Mouse (Mus musculus) lung, adult 2 months (tissue): Measurements from ENCODE around the gene Hist1h4a.

ENCODE experiments used
- CTCF ChIP-seq: fragments of 200-500 bp; IDR thresholded peaks from 2 replicates; pipeline ENCODE4 v1.5.1; 2011; ENCODE audit warnings: mild to moderate bottlenecking, low read length, control low read depth; ENCODE audit not compliant: insufficient read depth
- POLR2A ChIP-seq: fragments of 200-500 bp; IDR thresholded peaks from 2 replicates; pipeline ENCODE4 v1.6.1; 2011; ENCODE audit warnings: low read depth, mild to moderate bottlenecking, control low read depth, low read length, borderline replicate concordance; ENCODE audit errors: extremely low read depth

GRCm38 (mm10) chr13:23743215-23743614 is 17.8 kb downstream of the Hist1h4a start:
- TF ChIP-seq CTCF (no peak), POLR2A (no peak)
